Mouse (Mus musculus) kidney, embryonic 15.5 days (tissue): ENCODE measurements around the gene Wdr75. TPM values are rescaled to one million over a fixed set of nuclear protein-coding genes. Genes with fewer than 3 reads are reported as not detected.
A peak's percentile ranks its signal among the peaks of the same experiment; 100 is the strongest.

ENCODE experiments used
- ATAC-seq: fragments of 200-750 bp; cut with Nextera tagmentation; replicated peaks from 2 replicates; pipeline ENCODE4 v1.8.0; 2017; ENCODE audit warnings: moderate TSS enrichment; ENCODE audit not compliant: low FRiP score
- H3K27ac ChIP-seq: fragments of 300-500 bp; sonication (generic); 2 replicates; pipeline ENCODE4 v1.5.1; 2015; ENCODE audit warnings: mild to moderate bottlenecking, inconsistent platforms
- H3K27me3 ChIP-seq: fragments of 300-500 bp; sonication (generic); 2 replicates; pipeline ENCODE4 v1.6.1; 2015; ENCODE audit warnings: inconsistent platforms
- H3K36me3 ChIP-seq: fragments of 300-500 bp; sonication (generic); 2 replicates; pipeline ENCODE4 v1.6.1; 2015; ENCODE audit warnings: inconsistent platforms
- H3K4me1 ChIP-seq: fragments of 300-500 bp; sonication (generic); 2 replicates; pipeline ENCODE4 v1.6.1; 2015; ENCODE audit warnings: inconsistent platforms
- H3K4me2 ChIP-seq: fragments of 300-500 bp; sonication (generic); 2 replicates; pipeline ENCODE4 v1.6.1; 2015; ENCODE audit warnings: moderate library complexity, mild to moderate bottlenecking, inconsistent platforms
- H3K4me3 ChIP-seq: fragments of 300-500 bp; sonication (generic); replicated peaks from 2 replicates; pipeline ENCODE4 v1.5.1; 2015; ENCODE audit warnings: mild to moderate bottlenecking, inconsistent platforms
- H3K9ac ChIP-seq: fragments of 300-500 bp; sonication (generic); 2 replicates; pipeline ENCODE4 v1.6.1; 2015; ENCODE audit warnings: mild to moderate bottlenecking, inconsistent platforms
- H3K9me3 ChIP-seq: fragments of 300-500 bp; sonication (generic); replicated peaks from 2 replicates; pipeline ENCODE4 v1.6.1; 2016; ENCODE audit warnings: inconsistent platforms
- WGBS: fragments of 180-500 bp; shearing (Covaris S2); methylation state at CpG from one replicate; pipeline ENCODE4 v1.1.7; 2015; ENCODE audit warnings: mixed read lengths; 5-methylcytosine and 5-hydroxymethylcytosine counted together
- polyA plus RNA-seq: library from polyadenylated mRNA; unstranded; fragments of >200 nt; fragmentation: Nextera tagmentation; extraction: Ambion mirVana; gene quantifications from 2 replicates; pipeline ENCODE4 v1.2.1, GENCODE M21; 2015

Gene Wdr75
- polyA plus RNA-seq, 1 experiment from 2014 or later = 76.1 TPM

DNA sequence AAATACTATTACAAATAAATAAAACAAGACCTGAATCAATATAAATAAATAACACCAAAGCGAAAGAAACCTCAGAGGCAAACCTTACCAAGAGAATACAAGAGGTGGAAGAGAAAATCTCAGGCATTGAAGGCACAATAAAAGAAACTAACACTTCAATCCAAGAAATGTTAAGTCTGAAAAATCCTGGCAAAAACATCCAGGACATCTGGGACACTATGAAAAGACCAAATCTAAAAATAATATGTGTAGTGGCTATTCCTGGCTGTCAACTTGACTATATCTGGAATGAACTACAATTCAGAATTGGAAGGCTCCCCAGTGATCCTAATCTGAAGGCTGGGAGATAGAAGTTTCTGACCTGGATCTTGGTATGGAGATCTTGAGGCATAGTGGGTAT, 50.5 kb downstream of the Wdr75 start:
- WGBS = 93% methylated on average over 1 of the region's 1 CpGs

DNA sequence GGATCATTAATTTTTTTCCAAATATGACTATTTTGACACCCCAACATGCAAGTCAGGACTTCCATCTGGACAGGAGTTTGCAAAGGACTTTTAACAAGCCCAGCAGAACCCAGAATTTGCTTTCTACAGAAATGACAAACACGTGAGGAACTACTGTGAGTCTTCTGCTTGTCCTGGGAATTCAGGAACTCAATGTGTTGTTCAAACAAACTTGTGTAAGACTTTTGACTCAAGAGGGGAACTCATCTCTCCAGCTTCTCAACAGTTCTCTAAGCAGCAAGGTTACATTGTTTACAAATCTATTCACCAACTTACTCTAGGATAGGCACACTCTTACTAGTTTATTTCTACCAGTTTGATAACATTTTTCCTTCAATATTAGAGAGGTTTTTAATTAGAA, 63.1 kb downstream of the Wdr75 start:
- H3K4me3 ChIP-seq = no peak overlapping the region
- H3K4me1 ChIP-seq = peaks cover 7% of the 10 kb centered on the region; the same call in 1 of the 2 replicates
- WGBS = 86% methylated on average over 1 of the region's 1 CpGs
- H3K27ac ChIP-seq = no peak overlapping the region
- H3K36me3 ChIP-seq = no peaks in the 10 kb centered on the region
- H3K27me3 ChIP-seq = no peaks in the 10 kb centered on the region
- H3K4me2 ChIP-seq = no peak overlapping the region
- ATAC-seq = no peak
- no peaks in the 10 kb centered on the region for H3K9me3 ChIP-seq
- no peak overlapping the region for H3K9ac ChIP-seq

More for the DNA sequence above, 50.5 kb downstream of the Wdr75 start:
- Histone ChIP-seq H3K4me1 (no peaks in the 10 kb centered on the region), H3K4me3 (no peak overlapping the region), H3K27ac (no peak overlapping the region), H3K36me3 (no peaks in the 10 kb centered on the region), H3K9me3 (no peaks in the 10 kb centered on the region), H3K9ac (no peak overlapping the region), H3K27me3 (no peaks in the 10 kb centered on the region), H3K4me2 (no peak overlapping the region)
- ATAC-seq = no peak

DNA sequence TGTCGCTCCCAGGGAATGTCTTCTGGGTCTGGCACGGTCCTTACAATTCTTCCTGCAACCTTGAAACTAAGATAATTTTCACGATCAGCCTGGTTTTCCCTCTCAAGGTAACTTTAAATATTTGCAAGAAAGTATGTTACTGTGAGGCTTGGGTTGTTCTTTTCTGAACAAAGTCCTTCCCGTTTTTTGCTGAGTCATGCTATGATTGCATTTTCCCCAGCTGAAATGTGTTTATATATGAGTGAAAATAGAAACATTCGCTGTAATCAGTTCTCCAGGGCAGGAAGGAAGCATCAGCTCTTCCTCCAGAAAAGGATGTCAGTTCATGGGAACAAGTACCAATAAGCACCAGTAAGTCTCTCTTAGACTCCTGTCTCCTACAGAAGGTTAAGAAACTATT, 65.4 kb downstream of the Wdr75 start:
- H3K9me3 ChIP-seq = no peaks in the 10 kb centered on the region
- no peak overlapping the region for H3K4me3 ChIP-seq
- H3K27me3 ChIP-seq = no peaks in the 10 kb centered on the region
- H3K9ac ChIP-seq = no peak overlapping the region
- H3K4me1 ChIP-seq = peaks cover 21% of the 10 kb centered on the region
- 48% methylated on average over 5 of the region's 5 CpGs for WGBS
- no peak for ATAC-seq
- H3K36me3 ChIP-seq = no peaks in the 10 kb centered on the region
- 0 out of 2 replicates have a peak overlapping the region, but pooled peaks have one; percentile 33 for H3K27ac ChIP-seq
- H3K4me2 ChIP-seq = no peak overlapping the region

DNA sequence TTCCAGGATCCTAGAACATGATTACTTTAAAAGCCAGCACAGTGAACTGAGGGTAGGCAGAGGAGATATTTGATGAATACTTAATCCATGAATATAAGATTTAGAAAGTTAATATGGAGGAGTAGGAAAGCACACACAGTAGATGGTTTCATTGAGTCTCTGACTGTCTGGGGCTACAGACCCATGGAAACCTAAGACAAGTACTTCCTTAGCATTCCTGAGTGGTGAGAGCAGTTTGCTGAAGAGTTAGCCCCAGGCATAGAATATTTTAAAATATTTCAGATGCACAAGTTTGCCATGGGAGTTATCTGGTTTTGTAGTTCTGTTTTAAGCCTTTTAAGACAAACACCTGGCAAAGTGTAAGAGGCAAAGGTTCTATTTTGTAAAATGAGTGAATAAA, 66.2 kb downstream of the Wdr75 start:
- ATAC-seq = no peak
- Histone ChIP-seq H3K27me3 (no peaks in the 10 kb centered on the region), H3K9ac (no peak overlapping the region), H3K9me3 (no peaks in the 10 kb centered on the region), H3K4me1 (peaks cover 29% of the 10 kb centered on the region), H3K36me3 (no peaks in the 10 kb centered on the region), H3K27ac (no peak overlapping the region), H3K4me3 (no peak overlapping the region), H3K4me2 (no peak overlapping the region)

DNA sequence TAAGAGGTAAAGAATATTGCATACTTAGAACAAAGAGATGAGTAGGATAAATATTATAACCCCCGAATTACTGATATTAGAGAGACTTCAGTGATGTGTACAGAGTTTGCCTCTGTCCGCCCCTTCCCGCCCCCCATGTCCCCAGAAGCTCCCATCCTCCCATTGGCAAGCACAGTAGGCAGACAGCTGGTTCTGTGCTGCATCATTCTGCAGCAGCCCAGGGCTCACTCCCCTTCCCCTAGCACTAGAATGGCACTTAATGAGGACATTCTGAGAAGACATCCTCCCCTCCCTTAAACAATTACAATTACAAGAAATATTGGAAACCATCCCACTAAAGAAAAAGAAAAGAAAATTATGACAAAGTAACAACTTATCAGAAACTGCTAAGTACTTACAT, 68.7 kb downstream of the Wdr75 start:
- no peak overlapping the region for H3K9ac ChIP-seq
- H3K4me1 ChIP-seq = peaks cover 41% of the 10 kb centered on the region
- 93% methylated on average over 3 of the region's 3 CpGs for WGBS
- no peak overlapping the region for H3K4me3 ChIP-seq
- no peak overlapping the region for H3K27ac ChIP-seq
- H3K4me2 ChIP-seq = no peak overlapping the region
- no peaks in the 10 kb centered on the region for H3K27me3 ChIP-seq
- H3K9me3 ChIP-seq = no peaks in the 10 kb centered on the region
- H3K36me3 ChIP-seq = no peaks in the 10 kb centered on the region
- no peak for ATAC-seq

DNA sequence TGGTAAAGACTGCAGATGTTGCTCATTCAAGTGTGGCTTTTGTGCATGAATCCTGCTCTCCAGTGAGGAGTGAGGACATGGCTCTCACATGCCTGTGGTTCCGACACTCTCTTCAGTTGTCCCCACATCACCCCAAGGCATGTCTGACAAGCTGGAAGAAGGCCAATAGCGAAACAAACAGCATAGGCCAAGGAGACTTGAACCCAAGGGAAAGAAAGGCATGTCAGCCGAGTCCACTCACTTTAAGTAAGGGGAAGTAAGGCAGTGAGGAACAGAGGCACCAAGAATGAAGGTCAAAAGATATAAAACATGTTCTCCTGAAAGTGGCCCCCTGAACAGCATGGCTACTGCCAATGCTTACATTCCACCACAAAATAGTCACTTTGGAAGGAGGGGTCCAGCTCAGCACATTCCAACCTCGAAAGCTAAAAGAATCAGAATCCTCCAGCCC, 69.6 kb downstream of the Wdr75 start:
- Histone ChIP-seq H3K36me3 (no peaks in the 10 kb centered on the region), H3K9me3 (no peaks in the 10 kb centered on the region), H3K27me3 (no peaks in the 10 kb centered on the region), H3K9ac (no peak overlapping the region), H3K4me2 (no peak overlapping the region), H3K4me3 (no peak overlapping the region), H3K4me1 (peaks cover 48% of the 10 kb centered on the region), H3K27ac (peak overlapping the region; percentile 76)
- ATAC-seq = peak; percentile 58
- 40% methylated on average over 4 of the region's 4 CpGs for WGBS

DNA sequence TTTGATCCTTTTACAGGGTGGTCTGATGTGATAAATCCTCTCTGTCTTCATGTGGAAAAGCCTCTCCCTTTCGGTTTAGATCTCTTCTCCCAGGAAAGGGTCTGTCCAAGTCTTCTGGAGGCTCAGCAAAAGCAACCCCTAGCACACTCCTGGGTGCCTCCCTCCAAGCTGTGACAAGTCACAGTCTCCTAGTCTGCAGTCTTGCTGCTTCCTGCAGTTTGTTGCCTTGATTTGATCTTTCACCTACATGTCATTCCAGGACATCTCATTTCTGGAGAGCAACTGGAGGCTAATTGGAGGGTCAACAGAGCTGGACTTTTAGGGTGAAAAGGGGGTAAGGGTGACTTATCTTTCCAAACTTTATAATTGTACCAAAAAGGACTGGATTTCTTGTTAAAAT, 70.3 kb downstream of the Wdr75 start:
- H3K36me3 ChIP-seq = no peaks in the 10 kb centered on the region
- H3K4me2 ChIP-seq = no peak overlapping the region
- H3K9ac ChIP-seq = no peak overlapping the region
- 0 out of 2 replicates have a peak, but pooled peaks have one; percentile 12 for ATAC-seq
- H3K4me3 ChIP-seq = no peak overlapping the region
- peak overlapping the region; percentile 87 for H3K27ac ChIP-seq
- no peaks in the 10 kb centered on the region for H3K27me3 ChIP-seq
- WGBS = 12% methylated on average over 1 of the region's 1 CpGs
- peaks cover 45% of the 10 kb centered on the region for H3K4me1 ChIP-seq
- H3K9me3 ChIP-seq = no peaks in the 10 kb centered on the region

DNA sequence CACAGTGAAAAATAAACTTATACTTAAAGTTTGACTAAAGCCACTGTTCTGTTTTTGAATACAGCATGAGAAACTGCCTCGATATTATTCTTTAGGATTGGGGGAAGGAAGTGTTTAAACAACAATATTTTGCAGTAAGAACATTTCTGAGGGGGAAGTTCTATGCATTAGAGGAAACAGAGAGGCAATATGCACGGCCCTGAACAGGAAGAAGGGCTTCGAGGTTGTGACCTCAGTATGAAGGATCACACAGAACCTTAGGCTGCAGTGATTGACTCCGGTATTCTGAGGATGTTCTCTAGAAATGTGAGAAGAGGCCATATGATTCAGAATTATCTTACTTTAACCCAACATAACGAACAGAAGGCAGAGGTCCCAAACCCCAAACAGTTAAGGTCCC, 70.8 kb downstream of the Wdr75 start:
- Histone ChIP-seq H3K36me3 (no peaks in the 10 kb centered on the region), H3K9me3 (no peaks in the 10 kb centered on the region), H3K9ac (no peak overlapping the region), H3K27ac (peak overlapping the region; percentile 87), H3K4me1 (peaks cover 44% of the 10 kb centered on the region), H3K4me3 (no peak overlapping the region), H3K27me3 (no peaks in the 10 kb centered on the region), H3K4me2 (0 out of 2 replicates have a peak overlapping the region, but pooled peaks have one; percentile 14)
- 34% methylated on average over 5 of the region's 5 CpGs for WGBS
- no peak for ATAC-seq

DNA sequence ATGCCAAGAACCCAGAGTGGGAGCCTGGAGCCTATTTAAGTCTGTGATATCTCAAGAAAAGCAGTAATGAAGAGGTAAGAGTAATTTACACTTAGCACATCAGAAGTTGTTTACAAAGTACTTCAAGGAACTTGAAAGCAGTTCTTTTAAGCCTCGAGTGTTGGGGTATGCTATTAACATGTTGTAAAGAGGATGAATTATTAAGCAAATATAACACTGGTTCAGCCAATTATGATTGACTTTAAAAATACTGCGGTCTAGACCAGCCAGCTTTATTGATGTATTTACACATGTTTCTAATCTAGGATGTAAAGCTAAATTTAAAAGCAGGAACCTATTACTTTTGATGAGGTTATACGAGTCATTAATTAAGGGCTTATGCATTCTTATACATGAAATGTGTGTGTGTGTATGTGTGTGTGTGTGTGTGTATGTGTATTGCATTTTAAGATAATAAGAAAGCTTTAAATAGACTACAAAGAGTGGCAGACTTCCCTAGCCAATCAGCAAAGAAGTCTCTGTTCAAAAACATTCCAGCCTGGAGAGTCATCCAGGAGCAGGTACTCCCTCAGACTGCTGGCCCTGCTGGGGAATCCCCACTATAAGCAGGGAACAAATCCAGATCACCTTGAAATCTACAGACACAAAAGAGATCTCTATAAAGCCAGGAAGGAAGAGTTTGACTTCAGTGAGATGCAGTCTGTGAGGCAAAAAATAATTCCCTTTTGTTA, 71.5 kb downstream of the Wdr75 start:
- Histone ChIP-seq H3K36me3 (no peaks in the 10 kb centered on the region), H3K4me2 (0 out of 2 replicates have a peak overlapping the region, but pooled peaks have one; percentile 14), H3K9ac (no peak overlapping the region), H3K9me3 (no peaks in the 10 kb centered on the region), H3K4me3 (no peak overlapping the region), H3K27ac (peak overlapping the region; percentile 87), H3K27me3 (no peaks in the 10 kb centered on the region), H3K4me1 (peaks cover 44% of the 10 kb centered on the region)
- 32% methylated on average over 3 of the region's 3 CpGs for WGBS
- ATAC-seq = 0 out of 2 replicates have a peak, but pooled peaks have one; percentile 38

DNA sequence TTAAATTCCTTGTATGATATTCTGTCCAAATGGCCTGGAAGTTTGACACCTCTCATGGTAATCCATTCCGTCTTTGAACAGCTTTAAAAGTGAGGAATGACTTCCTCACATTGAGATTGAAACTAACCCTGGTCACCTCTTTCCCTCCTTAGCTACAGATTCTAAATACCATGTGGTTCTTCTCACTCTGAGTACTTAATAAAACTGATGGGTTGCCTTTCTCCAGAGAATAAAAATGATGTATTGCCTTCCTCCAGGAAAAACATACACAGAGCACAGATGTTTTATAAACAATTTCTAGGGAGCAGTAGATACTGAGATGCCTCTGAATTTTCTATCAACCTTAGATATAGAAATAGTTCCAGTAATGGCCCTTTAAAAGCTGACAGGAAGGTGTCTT, 73.1 kb downstream of the Wdr75 start:
- Histone ChIP-seq H3K36me3 (no peaks in the 10 kb centered on the region), H3K4me3 (no peak overlapping the region), H3K4me2 (0 out of 2 replicates have a peak overlapping the region, but pooled peaks have one; percentile 4), H3K27me3 (no peaks in the 10 kb centered on the region), H3K9ac (no peak overlapping the region), H3K4me1 (peaks cover 44% of the 10 kb centered on the region), H3K9me3 (no peaks in the 10 kb centered on the region), H3K27ac (peak overlapping the region; percentile 87)
- ATAC-seq = peak; percentile 68
- WGBS = 26% methylated on average over 1 of the region's 1 CpGs

DNA sequence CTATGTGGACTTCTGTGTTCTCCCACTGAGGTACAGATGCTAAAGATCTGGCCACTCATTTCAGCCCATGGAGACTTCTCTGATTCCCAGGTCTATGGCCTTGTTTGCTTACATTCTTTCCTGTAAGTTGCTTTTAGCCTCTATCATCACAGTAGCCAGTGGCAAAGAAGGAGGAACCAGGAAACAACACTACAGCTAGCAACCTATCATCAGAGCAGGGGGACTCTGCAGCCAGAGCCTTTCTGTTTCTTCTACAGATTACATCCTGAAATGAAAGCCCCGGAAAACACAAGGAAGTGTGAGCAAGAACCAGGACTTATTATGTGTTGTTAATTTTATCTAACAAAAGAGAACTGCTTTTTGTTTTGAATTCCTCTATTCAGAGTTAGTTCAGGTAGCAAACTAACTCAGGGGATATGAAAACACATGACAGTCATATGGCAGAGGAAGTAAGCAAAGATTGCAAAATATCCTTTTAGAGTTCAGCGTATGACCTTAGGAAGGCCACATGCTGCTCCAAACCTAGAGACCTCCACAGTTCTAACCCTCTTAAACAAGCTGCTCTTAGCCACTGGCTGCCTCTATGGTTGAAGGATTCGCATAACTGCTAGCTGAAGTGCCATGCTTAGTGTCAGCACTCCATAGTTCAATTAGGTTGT, 73.6 kb downstream of the Wdr75 start:
- no peak for ATAC-seq
- H3K4me1 ChIP-seq = peaks cover 43% of the 10 kb centered on the region
- H3K9ac ChIP-seq = no peak overlapping the region
- H3K9me3 ChIP-seq = no peaks in the 10 kb centered on the region
- no peaks in the 10 kb centered on the region for H3K36me3 ChIP-seq
- H3K27ac ChIP-seq = peak overlapping the region; percentile 87
- no peak overlapping the region for H3K4me3 ChIP-seq
- H3K4me2 ChIP-seq = 0 out of 2 replicates have a peak overlapping the region, but pooled peaks have one; percentile 4
- H3K27me3 ChIP-seq = no peaks in the 10 kb centered on the region
- WGBS = 43% methylated on average over 3 of the region's 3 CpGs
